Mouse (Mus musculus) heart, postnatal 0 days (tissue): ENCODE results near the gene Nkx1-2. TPM values are rescaled to one million over a fixed set of nuclear protein-coding genes. Genes with fewer than 3 reads are reported as not detected.

ENCODE experiments used
- ATAC-seq: fragments of 200-750 bp; cut with Nextera tagmentation; 2 replicates; pipeline ENCODE4 v1.8.0; 2017; ENCODE audit warnings: low read depth, moderate number of reproducible peaks, moderate library complexity; ENCODE audit not compliant: insufficient read depth
- DNase-seq: peaks from one replicate; pipeline ENCODE4 v3.0.0-alpha.2; 2016; ENCODE audit warnings: low spot score
- H3K27ac ChIP-seq: fragments of 300-500 bp; sonication (generic); 2 replicates; pipeline ENCODE4 v1.5.1; 2014; ENCODE audit warnings: low read depth, mild to moderate bottlenecking
- H3K27me3 ChIP-seq: fragments of 300-500 bp; sonication (generic); 2 replicates; pipeline ENCODE4 v1.6.1; 2014; ENCODE audit warnings: low read length, mixed read lengths; ENCODE audit not compliant: control insufficient read depth, insufficient read depth
- H3K36me3 ChIP-seq: fragments of 300-500 bp; sonication (generic); replicated peaks from 2 replicates; pipeline ENCODE4 v1.6.1; 2014; ENCODE audit warnings: low read length, mixed read lengths; ENCODE audit not compliant: control insufficient read depth, insufficient read depth
- H3K4me1 ChIP-seq: fragments of 300-500 bp; sonication (generic); 2 replicates; pipeline ENCODE4 v1.6.1; 2014; ENCODE audit warnings: antibody characterized with exemption; ENCODE audit not compliant: control insufficient read depth, insufficient read depth
- H3K4me2 ChIP-seq: fragments of 300-500 bp; sonication (generic); 2 replicates; pipeline ENCODE4 v1.6.1; 2014; ENCODE audit warnings: low read depth, mild to moderate bottlenecking, low read length, moderate library complexity
- H3K4me3 ChIP-seq: fragments of 300-500 bp; sonication (generic); 2 replicates; pipeline ENCODE4 v1.5.1; 2014; ENCODE audit warnings: low read depth, low read length
- H3K9ac ChIP-seq: fragments of 300-500 bp; sonication (generic); replicated peaks from 2 replicates; pipeline ENCODE4 v1.6.1; 2014; ENCODE audit warnings: low read depth, low read length, mixed read lengths
- H3K9me3 ChIP-seq: fragments of 300-500 bp; sonication (generic); replicated peaks from 2 replicates; pipeline ENCODE4 v1.6.1; 2016; ENCODE audit warnings: low read length; ENCODE audit not compliant: control insufficient read depth
- CTCF ChIP-seq: IDR thresholded peaks from 2 replicates; pipeline ENCODE4 v1.5.1; 2016; ENCODE audit warnings: antibody characterized with exemption, control low read depth, low read depth
- EP300 ChIP-seq: IDR thresholded peaks from 2 replicates; pipeline ENCODE4 v1.6.1; 2016; ENCODE audit warnings: antibody characterized with exemption, low read depth
- WGBS: fragments of 180-500 bp; shearing (Covaris S2); extraction: QIAGEN DNeasy Blood & Tissue Kit; methylation state at CpG from one replicate; pipeline ENCODE4 v1.1.7; 2014; 5-methylcytosine and 5-hydroxymethylcytosine counted together
- polyA plus RNA-seq: library from polyadenylated mRNA; unstranded; fragments of >200 nt; fragmentation: Nextera tagmentation; extraction: Ambion mirVana; gene quantifications from 2 replicates; pipeline ENCODE4 v1.2.1, GENCODE M21; 2015
- total RNA-seq: library from RNA; depleted of rRNA; stranded (reverse); fragments of >200 nt; gene quantifications from 2 replicates; pipeline ENCODE4 v1.2.3, GENCODE M21; 2014; ENCODE audit warnings: low replicate concordance

Gene Nkx1-2
- total and polyA plus RNA-seq, 2 experiments from 2014 or later: not detected

GRCm38 (mm10) chr7:132619975-132620918 lies 20.8 kb upstream of the Nkx1-2 start:
- Histone ChIP-seq H3K9me3 (no peaks in the 10 kb centered on the region), H3K4me2 (no peak overlapping the region), H3K27ac (no peak overlapping the region), H3K36me3 (no peaks in the 10 kb centered on the region), H3K27me3 (no peaks in the 10 kb centered on the region), H3K4me3 (no peak overlapping the region), H3K9ac (no peak overlapping the region), H3K4me1 (no peaks in the 10 kb centered on the region)
- no peak for TF ChIP-seq EP300
- no peak for TF ChIP-seq CTCF
- WGBS: 87% methylated on average over 15 of the region's 15 CpGs
- no peak for DNase-seq
- ATAC-seq: no peak

- Histone ChIP-seq H3K27me3 (no peaks in the 10 kb centered on the region), H3K36me3 (no peaks in the 10 kb centered on the region), H3K27ac (no peak overlapping the region), H3K4me3 (no peak overlapping the region), H3K4me2 (no peak overlapping the region), H3K9me3 (no peaks in the 10 kb centered on the region), H3K4me1 (no peaks in the 10 kb centered on the region), H3K9ac (no peak overlapping the region)
- ATAC-seq (no peak), DNase-seq (no peak)
- 88% methylated on average over 8 of the region's 8 CpGs for WGBS
- TF ChIP-seq EP300 (no peak), CTCF (no peak)
Observed at GRCm38 (mm10) chr7:132619549-132619948, 20.1 kb upstream of the Nkx1-2 start.

DNA sequence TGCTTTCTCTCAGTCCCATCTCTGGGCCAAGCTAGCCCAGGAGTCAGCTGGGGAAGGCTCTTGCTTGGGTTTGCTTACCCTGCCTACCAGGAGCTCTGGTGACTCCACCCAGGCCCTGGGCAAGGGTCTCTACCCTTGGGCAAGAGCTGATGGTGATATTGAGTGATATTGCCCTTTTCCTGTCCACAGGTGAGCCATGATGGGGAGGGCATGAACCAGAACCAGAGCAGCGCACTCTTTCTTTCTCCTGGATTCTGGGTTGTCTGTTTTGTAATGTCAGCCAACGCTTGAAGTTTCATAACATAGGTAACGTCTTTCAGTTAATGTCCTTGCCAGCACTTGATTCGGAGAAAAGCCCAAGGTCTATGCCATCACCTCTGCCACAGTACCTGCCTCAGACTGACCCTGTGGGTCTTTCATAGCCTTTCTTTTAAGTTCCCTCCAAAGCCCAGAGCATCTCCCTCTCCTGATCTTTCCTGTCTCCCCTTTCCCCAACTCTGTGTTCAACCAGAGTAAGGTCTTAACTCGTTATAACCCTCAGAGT lies 17.7 kb upstream of the Nkx1-2 start:
- DNase-seq (no peak), ATAC-seq (no peak)
- Histone ChIP-seq H3K4me2 (no peak overlapping the region), H3K27ac (no peak overlapping the region), H3K4me1 (no peaks in the 10 kb centered on the region), H3K36me3 (no peaks in the 10 kb centered on the region), H3K9ac (no peak overlapping the region), H3K27me3 (no peaks in the 10 kb centered on the region), H3K9me3 (no peaks in the 10 kb centered on the region), H3K4me3 (no peak overlapping the region)
- TF ChIP-seq EP300 (no peak), CTCF (no peak)
- WGBS: 88% methylated on average over 5 of the region's 5 CpGs

- DNase-seq (no peak), ATAC-seq (no peak)
- H3K27me3 ChIP-seq: no peaks in the 10 kb centered on the region
- TF ChIP-seq CTCF: no peak
- TF ChIP-seq EP300: no peak
- no peak overlapping the region for H3K9ac ChIP-seq
- H3K4me3 ChIP-seq: no peak overlapping the region
- no peak overlapping the region for H3K4me2 ChIP-seq
- no peak overlapping the region for H3K27ac ChIP-seq
- no peaks in the 10 kb centered on the region for H3K4me1 ChIP-seq
- no peaks in the 10 kb centered on the region for H3K36me3 ChIP-seq
- H3K9me3 ChIP-seq: no peaks in the 10 kb centered on the region
- WGBS: 60% methylated on average over 6 of the region's 6 CpGs
Observed at GRCm38 (mm10) chr7:132616391-132616790, 17.0 kb upstream of the Nkx1-2 start.

- WGBS: 31% methylated on average over 3 of the region's 3 CpGs
- ATAC-seq (no peak), DNase-seq (no peak)
- TF ChIP-seq CTCF: no peak
- no peak for TF ChIP-seq EP300
- H3K27ac ChIP-seq: no peak overlapping the region
- no peak overlapping the region for H3K4me2 ChIP-seq
- H3K9ac ChIP-seq: no peak overlapping the region; the same call in 1 of the 2 replicates
- H3K4me3 ChIP-seq: no peak overlapping the region
- H3K36me3 ChIP-seq: no peaks in the 10 kb centered on the region
- H3K27me3 ChIP-seq: no peaks in the 10 kb centered on the region
- H3K9me3 ChIP-seq: no peaks in the 10 kb centered on the region
- H3K4me1 ChIP-seq: no peaks in the 10 kb centered on the region
Observed at GRCm38 (mm10) chr7:132615346-132615745, 15.9 kb upstream of the Nkx1-2 start.
